Mouse (Mus musculus) heart, adult 2 months (tissue): ENCODE results near the gene Hist1h2bn. TPM values are rescaled to one million over a fixed set of nuclear protein-coding genes. Genes with fewer than 3 reads are reported as not detected.
"Not testable (repeated sequence)": the region's sequence is repeated elsewhere in the genome, so short reads cannot be mapped to it uniquely, and the experiment has no call there.

Experiments used
- DNase-seq, 2 experiments: peaks; one replicate each; pipeline ENCODE4 v3.0.0; 2021
- H3K27ac ChIP-seq: fragments of 200-600 bp; 2 replicates; pipeline ENCODE4 v1.8.1; 2022
- H3K27me3 ChIP-seq: fragments of 200-500 bp; 2 replicates; pipeline ENCODE4 v1.6.1; 2012; ENCODE audit warnings: mild to moderate bottlenecking, low read length, inconsistent platforms, mixed read lengths; ENCODE audit not compliant: control insufficient read depth, insufficient read depth
- H3K36me3 ChIP-seq: fragments of 200-500 bp; 2 replicates; pipeline ENCODE4 v1.6.1; 2012; ENCODE audit warnings: low read length, inconsistent platforms; ENCODE audit not compliant: control insufficient read depth, insufficient read depth
- H3K4me1 ChIP-seq: fragments of 200-500 bp; 2 replicates; pipeline ENCODE4 v1.6.1; 2011; ENCODE audit warnings: low read length; ENCODE audit not compliant: control insufficient read depth, insufficient read depth
- H3K4me3 ChIP-seq: fragments of 200-600 bp; 2 replicates; pipeline ENCODE4 v1.8.1; 2022
- H3K79me2 ChIP-seq: fragments of 200-500 bp; replicated peaks from 2 replicates; pipeline ENCODE4 v1.6.1; 2012; ENCODE audit warnings: mild to moderate bottlenecking, inconsistent platforms, low read length, moderate library complexity, mixed read lengths; ENCODE audit not compliant: control insufficient read depth, insufficient read depth
- H3K9ac ChIP-seq: fragments of 200-500 bp; 2 replicates; pipeline ENCODE4 v1.6.1; 2012; ENCODE audit warnings: low read depth, mild to moderate bottlenecking, control low read depth, inconsistent platforms, low read length, mixed read lengths
- CTCF ChIP-seq: fragments of 200-600 bp; IDR thresholded peaks from 2 replicates; pipeline ENCODE4 v1.8.1; 2022; ENCODE audit warnings: antibody characterized with exemption, mild to moderate bottlenecking, moderate library complexity
- EP300 ChIP-seq: fragments of 200-500 bp; IDR thresholded peaks from 2 replicates; pipeline ENCODE4 v1.6.1; 2011; ENCODE audit warnings: low read depth, low read length, control low read depth; ENCODE audit not compliant: insufficient read depth
- POLR2A ChIP-seq: fragments of 200-500 bp; IDR thresholded peaks from 2 replicates; pipeline ENCODE4 v1.6.1; 2011; ENCODE audit warnings: mild to moderate bottlenecking, low read depth, low read length, control low read depth; ENCODE audit not compliant: insufficient read depth
- WGBS: fragments of 180-500 bp; shearing (Covaris S2); methylation state at CpG from one replicate; pipeline ENCODE4 v1.1.7; 2018; 5-methylcytosine and 5-hydroxymethylcytosine counted together
- intact Hi-C: fragments of 180-260 bp; cut with DNase I; formaldehyde crosslinking; loops from one replicate; pipeline ENCODE4 v1.15.1; 2025
- microRNA-seq, 2 experiments: library from miRNA; unstranded; fragments of <30 nt; microRNA quantifications; one replicate each; pipeline ENCODE4 v1.2.0; 2021
- polyA plus RNA-seq: library from polyadenylated mRNA; depleted of rRNA; stranded (reverse); fragments of >200 nt; gene quantifications from 2 replicates; pipeline ENCODE4 v1.2.3, GENCODE M21; 2012; rRNA removed
- total RNA-seq, 2 experiments: library from RNA; stranded (reverse); gene quantifications; 2 replicates each; pipeline ENCODE4 v1.2.3; 2021

Hist1h2bn gene
- total and polyA plus RNA-seq, 3 experiments: 1.9 to 6.9 (median 2.6) TPM

- Histone ChIP-seq H3K36me3 (no peaks in the 10 kb centered on the region), H3K4me3 (no peak overlapping the region), H3K27me3 (no peaks in the 10 kb centered on the region), H3K79me2 (no peaks in the 10 kb centered on the region), H3K27ac (no peak overlapping the region), H3K4me1 (no peaks in the 10 kb centered on the region; the same call in 1 of the 2 replicates), H3K9ac (no peak overlapping the region)
- no peak for DNase-seq
- intact Hi-C loops: loop anchor here (10.0 kb wide), 1 partner anchor 1795 kb away; the partner anchor contains the start of gene Hist1h4d
- 65% methylated on average over 6 of the region's 6 CpGs for WGBS
- TF ChIP-seq CTCF: no peak
- TF ChIP-seq EP300: no peak
- TF ChIP-seq POLR2A: no peak
These were observed 36.0 kb downstream of the Hist1h2bn start for GRCm38 (mm10) chr13:21789925-21790324.

- H3K27me3 ChIP-seq: no peaks in the 10 kb centered on the region
- DNase-seq: no peak
- H3K4me1 ChIP-seq: no peaks in the 10 kb centered on the region; the same call in 1 of the 2 replicates
- no peak for TF ChIP-seq POLR2A
- TF ChIP-seq CTCF: no peak
- TF ChIP-seq EP300: no peak
- 10% methylated on average over 18 of the region's 18 CpGs for WGBS
- no peaks in the 10 kb centered on the region for H3K36me3 ChIP-seq
- no peak overlapping the region for H3K4me3 ChIP-seq
- H3K79me2 ChIP-seq: no peaks in the 10 kb centered on the region
- intact Hi-C loops: no loop called here
- H3K27ac ChIP-seq: no peak overlapping the region
- no peak overlapping the region; the same call in none of the 2 replicates for H3K9ac ChIP-seq
These were observed 36.8 kb downstream of the Hist1h2bn start for GRCm38 (mm10) chr13:21790601-21791283.

DNA sequence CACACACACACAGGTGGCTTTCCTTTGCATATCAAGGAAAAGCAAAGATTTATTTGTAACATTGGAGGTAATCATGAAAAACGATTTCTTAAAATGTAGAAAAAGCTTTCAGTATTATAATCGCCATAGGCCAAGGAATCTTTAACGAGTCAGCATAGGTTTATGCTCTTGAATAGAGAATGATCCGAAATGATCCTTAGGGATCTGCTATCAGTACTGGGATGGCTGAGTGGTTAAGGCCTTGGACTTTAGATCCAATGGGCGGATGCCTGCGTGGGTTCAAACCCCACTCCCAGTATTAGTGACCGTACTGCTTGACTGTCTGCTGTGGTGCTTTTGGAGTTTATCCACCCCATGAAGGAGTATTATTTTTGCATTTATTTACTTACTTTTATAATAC lies 41.7 kb downstream of the Hist1h2bn start:
- DNase-seq: no peak
- Histone ChIP-seq H3K79me2 (no peaks in the 10 kb centered on the region), H3K9ac (no peak overlapping the region), H3K27ac (no peak overlapping the region), H3K36me3 (no peaks in the 10 kb centered on the region), H3K27me3 (no peaks in the 10 kb centered on the region), H3K4me3 (no peak overlapping the region), H3K4me1 (no peaks in the 10 kb centered on the region; the same call in 1 of the 2 replicates)
- TF ChIP-seq EP300 (no peak), POLR2A (no peak), CTCF (no peak)
- WGBS: 89% methylated on average over 7 of the region's 7 CpGs
- intact Hi-C loops: no loop called here

DNA sequence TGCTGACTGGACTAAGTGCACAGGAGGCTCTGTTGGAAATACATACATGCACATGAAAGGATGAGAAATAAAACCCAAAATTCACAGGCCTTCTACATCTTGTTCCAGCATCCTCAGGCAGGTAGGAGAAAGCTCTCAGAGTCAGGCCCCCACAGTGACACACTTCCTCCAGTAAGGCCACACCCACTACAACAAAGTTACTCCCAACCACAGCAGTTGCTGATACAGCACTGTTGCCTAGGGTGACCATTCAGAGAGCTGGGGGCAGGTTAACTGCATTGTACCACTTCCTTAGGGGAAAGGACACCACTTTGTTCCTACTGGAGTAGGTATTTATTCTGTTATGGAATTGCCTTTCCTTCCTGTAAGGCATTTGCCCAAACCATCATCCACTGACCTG lies 43.2 kb downstream of the Hist1h2bn start:
- H3K4me3 ChIP-seq, H3K27ac ChIP-seq, H3K36me3 ChIP-seq, intact Hi-C loops, H3K4me1 ChIP-seq, H3K9ac ChIP-seq, H3K79me2 ChIP-seq, H3K27me3 ChIP-seq, DNase-seq: not testable (repeated sequence)

DNA sequence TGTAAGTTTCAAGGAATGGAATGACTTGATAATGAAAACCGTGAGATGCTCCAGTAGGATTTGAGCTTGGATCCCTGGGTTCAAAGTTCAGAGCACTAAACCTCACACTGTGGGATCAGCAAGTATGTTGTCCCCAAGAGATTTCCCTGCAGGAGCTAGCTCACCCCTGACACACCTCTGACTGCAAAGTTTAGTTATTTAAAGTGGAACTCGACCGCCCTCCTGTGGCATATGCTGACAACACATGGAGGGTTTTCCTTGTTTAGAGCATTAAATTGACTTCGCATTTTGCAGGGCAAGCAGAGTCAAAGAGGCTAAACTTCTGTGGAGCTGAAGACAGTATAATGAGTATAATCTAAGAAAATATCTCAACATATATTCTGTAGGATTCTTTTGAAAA lies 49.1 kb downstream of the Hist1h2bn start:
- H3K4me3 ChIP-seq, H3K27ac ChIP-seq, H3K4me1 ChIP-seq, intact Hi-C loops, H3K9ac ChIP-seq, H3K36me3 ChIP-seq, H3K79me2 ChIP-seq, H3K27me3 ChIP-seq, DNase-seq: not testable (repeated sequence)
- WGBS: no CpG with 5 or more reads among the region's 4 CpGs

Small RNA genes lying within 50 kb of the gene (microRNA-seq; reads per million reads assigned to microRNA genes)
- 0 reads per million in 2 experiments for gene Gm44346
- 0 reads per million in 2 experiments for gene Gm44357
- 0 reads per million in 2 experiments for gene Gm44367
- 0 reads per million in 2 experiments for gene Gm44454

Other genes with a start within 250 kb of the Hist1h2bn start
- 10 to 100 TPM in 1 of 2 experiments, 1 to 10 TPM in 1; 9.1 to 12.3 TPM for gene Zkscan8, start 223.0 kb upstream of the Hist1h2bn start, total RNA-seq
- 2.8 and 6.3 TPM in 2 replicates for gene Zkscan8, start 223.0 kb upstream of the Hist1h2bn start, polyA plus RNA-seq
- not detected for gene Olfr1366, start 211.3 kb upstream of the Hist1h2bn start, total RNA-seq
- gene Olfr1366, start 211.3 kb upstream of the Hist1h2bn start, polyA plus RNA-seq: not detected in 2 replicates
- gene Olfr1535, start 194.2 kb upstream of the Hist1h2bn start, total RNA-seq: not detected
- gene Olfr1535, start 194.2 kb upstream of the Hist1h2bn start, polyA plus RNA-seq: not detected in 2 replicates
- gene Olfr1364, start 172.4 kb upstream of the Hist1h2bn start, total RNA-seq: not detected
- gene Olfr1364, start 172.4 kb upstream of the Hist1h2bn start, polyA plus RNA-seq: not detected in 2 replicates
- gene Olfr1362, start 140.1 kb upstream of the Hist1h2bn start, total RNA-seq: not detected
- not detected in 2 replicates for gene Olfr1362, start 140.1 kb upstream of the Hist1h2bn start, polyA plus RNA-seq
- gene Olfr11, start 111.6 kb upstream of the Hist1h2bn start, total RNA-seq: not detected
- not detected in 2 replicates for gene Olfr11, start 111.6 kb upstream of the Hist1h2bn start, polyA plus RNA-seq
- not detected for gene Olfr1361, start 90.7 kb upstream of the Hist1h2bn start, total RNA-seq
- gene Olfr1361, start 90.7 kb upstream of the Hist1h2bn start, polyA plus RNA-seq: not detected in 2 replicates
- not detected for gene Olfr1360, start 76.7 kb upstream of the Hist1h2bn start, total RNA-seq
- gene Olfr1360, start 76.7 kb upstream of the Hist1h2bn start, polyA plus RNA-seq: not detected in 2 replicates
- not detected for gene Olfr1359, start 56.0 kb upstream of the Hist1h2bn start, total RNA-seq
- gene Olfr1359, start 56.0 kb upstream of the Hist1h2bn start, polyA plus RNA-seq: not detected in 2 replicates
- 10 to 100 TPM; 10.5 to 12.9 TPM for gene Hist1h2bl, start 38.0 kb upstream of the Hist1h2bn start, total RNA-seq
- gene Hist1h2bl, start 38.0 kb upstream of the Hist1h2bn start, polyA plus RNA-seq: not detected in 2 replicates
- gene Hist1h2ai, start 37.7 kb upstream of the Hist1h2bn start, total RNA-seq: 1 to 10 TPM; 3.5 to 9.1 TPM
- gene Hist1h2ai, start 37.7 kb upstream of the Hist1h2bn start, polyA plus RNA-seq: 1.6 TPM in 1 of 2 replicates, not detected in the other
- 1 to 10 TPM; 5.5 to 9.1 TPM for gene Hist1h3h, start 36.5 kb upstream of the Hist1h2bn start, total RNA-seq
- not detected in 2 replicates for gene Hist1h3h, start 36.5 kb upstream of the Hist1h2bn start, polyA plus RNA-seq
- 1 to 10 TPM in 1 of 2 experiments, under 1 TPM in 1; 0.78 to 2.8 TPM for gene Hist1h2bm, start 32.1 kb upstream of the Hist1h2bn start, total RNA-seq
- 0.27 TPM in 1 of 2 replicates, not detected in the other for gene Hist1h2bm, start 32.1 kb upstream of the Hist1h2bn start, polyA plus RNA-seq
- gene Hist1h4j, start 19.1 kb upstream of the Hist1h2bn start, total RNA-seq: 1 to 10 TPM; 1.8 to 3.2 TPM
- gene Hist1h4j, start 19.1 kb upstream of the Hist1h2bn start, polyA plus RNA-seq: 0.73 TPM in 1 of 2 replicates, not detected in the other
- gene Hist1h4k, start 3.6 kb upstream of the Hist1h2bn start, total RNA-seq: 10 to 100 TPM; 24.6 to 31.5 TPM
- 4.9 TPM in 1 of 2 replicates, not detected in the other for gene Hist1h4k, start 3.6 kb upstream of the Hist1h2bn start, polyA plus RNA-seq
- gene Hist1h2ak, start 296 bp upstream of the Hist1h2bn start, total RNA-seq: 1 to 10 TPM; 1.3 to 4.2 TPM
- 0.62 TPM in 1 of 2 replicates, not detected in the other for gene Hist1h2ak, start 296 bp upstream of the Hist1h2bn start, polyA plus RNA-seq
- 1 to 10 TPM; 2.3 to 2.5 TPM for gene Hist1h1b, start 26.5 kb downstream of the Hist1h2bn start, total RNA-seq
- not detected in 2 replicates for gene Hist1h1b, start 26.5 kb downstream of the Hist1h2bn start, polyA plus RNA-seq
- gene Hist1h3i, start 29.2 kb downstream of the Hist1h2bn start, total RNA-seq: 10 to 100 TPM in 1 of 2 experiments, 1 to 10 TPM in 1; 9.1 to 13.1 TPM
- gene Hist1h3i, start 29.2 kb downstream of the Hist1h2bn start, polyA plus RNA-seq: 1.1 and 1.7 TPM in 2 replicates
- gene Hist1h2an, start 33.1 kb downstream of the Hist1h2bn start, total RNA-seq: not detected
- gene Hist1h2an, start 33.1 kb downstream of the Hist1h2bn start, polyA plus RNA-seq: not detected in 2 replicates
- gene Hist1h2bp, start 33.3 kb downstream of the Hist1h2bn start, total RNA-seq: 1 to 10 TPM; 1.9 to 2.3 TPM
- gene Hist1h2bp, start 33.3 kb downstream of the Hist1h2bn start, polyA plus RNA-seq: not detected in 2 replicates
- gene Hist1h2bq, start 56.1 kb downstream of the Hist1h2bn start, total RNA-seq: 10 to 100 TPM; 24.4 to 26.4 TPM
- gene Hist1h2bq, start 56.1 kb downstream of the Hist1h2bn start, polyA plus RNA-seq: 3.5 and 12.7 TPM in 2 replicates
- gene Hist1h2ao, start 56.3 kb downstream of the Hist1h2bn start, total RNA-seq: 1 to 10 TPM in 1 of 2 experiments, not detected in 1; 7.1 TPM
- gene Hist1h2ao, start 56.3 kb downstream of the Hist1h2bn start, polyA plus RNA-seq: not detected in 2 replicates
- gene Hist1h4m, start 57.6 kb downstream of the Hist1h2bn start, total RNA-seq: 10 to 100 TPM; 42.6 to 56.8 TPM
- 1.6 TPM in 1 of 2 replicates, not detected in the other for gene Hist1h4m, start 57.6 kb downstream of the Hist1h2bn start, polyA plus RNA-seq
- 1 to 10 TPM; 3.7 to 4.9 TPM for gene Hist1h4n, start 78.1 kb downstream of the Hist1h2bn start, total RNA-seq
- gene Hist1h4n, start 78.1 kb downstream of the Hist1h2bn start, polyA plus RNA-seq: 1.7 and 4.4 TPM in 2 replicates
- gene Hist1h2ap, start 79.4 kb downstream of the Hist1h2bn start, total RNA-seq: 1 to 10 TPM; 2.8 to 9.6 TPM
- gene Hist1h2ap, start 79.4 kb downstream of the Hist1h2bn start, polyA plus RNA-seq: 1.1 and 3.4 TPM in 2 replicates
- 10 to 100 TPM; 24.3 to 26.7 TPM for gene Hist1h2br, start 79.6 kb downstream of the Hist1h2bn start, total RNA-seq
- 3.5 and 12.7 TPM in 2 replicates for gene Hist1h2br, start 79.6 kb downstream of the Hist1h2bn start, polyA plus RNA-seq
- gene Zfp184, start 191.0 kb downstream of the Hist1h2bn start, total RNA-seq: under 1 TPM; 0.70 to 0.73 TPM
- gene Zfp184, start 191.0 kb downstream of the Hist1h2bn start, polyA plus RNA-seq: 0.35 and 0.43 TPM in 2 replicates
- not detected for gene Pom121l2, start 227.1 kb downstream of the Hist1h2bn start, total RNA-seq
- gene Pom121l2, start 227.1 kb downstream of the Hist1h2bn start, polyA plus RNA-seq: 0.06 TPM in 2 replicates